Mouse (Mus musculus) embryo, embryonic 10.5 days (tissue): Measurements from ENCODE around the gene Npas3.

Experiments used
- DNase-seq: peaks from one replicate; pipeline ENCODE4 v3.0.0-alpha.2; 2015; ENCODE audit warnings: low spot score

The Npas3 gene

DNA sequence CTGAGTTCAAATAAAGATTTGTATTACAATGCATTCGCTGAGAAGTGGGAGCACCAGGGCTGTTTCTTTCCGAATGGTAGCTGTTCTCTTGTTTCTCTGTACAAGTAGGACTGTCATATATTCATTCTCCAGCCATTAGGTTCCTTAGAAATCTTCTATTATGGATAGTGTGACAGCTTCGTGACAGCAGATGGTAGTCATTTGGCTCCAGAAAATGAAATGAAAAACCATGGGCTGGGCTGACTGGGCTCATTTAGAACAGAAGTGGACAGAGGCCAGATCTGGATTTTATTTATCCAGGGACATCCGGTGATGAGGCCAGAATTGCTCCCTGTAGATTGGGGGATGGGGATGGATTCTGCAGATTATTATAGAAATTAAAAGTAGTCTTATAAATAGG lies 621.5 kb downstream of the Npas3 start:
- no peak for DNase-seq

DNA sequence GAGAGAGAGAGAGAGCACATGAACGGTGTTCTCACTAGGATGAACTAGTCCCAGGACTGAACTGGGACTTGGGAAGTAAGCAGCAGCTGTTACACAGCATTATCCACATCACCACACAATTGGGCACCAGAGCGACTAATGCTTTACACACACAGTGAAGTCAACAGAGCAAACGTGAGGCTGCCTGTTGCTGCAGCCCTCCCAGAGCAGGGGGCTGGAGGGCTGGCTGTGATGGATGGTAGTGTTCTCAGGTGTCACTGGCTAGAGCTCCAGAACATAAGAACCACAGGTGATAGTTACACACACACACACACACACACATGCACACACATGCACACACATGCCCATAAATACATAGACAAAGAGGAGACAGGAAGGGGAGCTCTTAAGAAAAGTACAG lies 626.7 kb downstream of the Npas3 start:
- DNase-seq, result peak; percentile 48

DNA sequence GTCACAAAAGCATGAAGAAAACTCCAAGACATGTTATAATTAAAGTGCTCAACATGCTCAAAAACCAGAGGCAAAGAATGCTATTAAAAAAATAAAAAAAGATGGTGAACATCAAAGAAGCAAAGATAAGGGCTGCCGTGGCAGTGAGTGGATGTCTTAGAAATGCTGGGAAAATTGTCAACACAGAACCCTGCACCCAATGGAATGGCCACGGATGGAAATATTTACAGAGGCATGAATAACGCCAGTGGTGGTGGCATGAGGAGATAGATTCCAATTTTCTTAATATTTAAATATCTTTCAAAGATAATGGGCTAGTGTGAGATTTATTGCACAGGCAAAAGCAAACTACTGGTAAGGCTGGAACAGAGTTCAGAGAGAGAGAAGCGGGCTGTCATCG lies 628.2 kb downstream of the Npas3 start:
- no peak for DNase-seq

DNA sequence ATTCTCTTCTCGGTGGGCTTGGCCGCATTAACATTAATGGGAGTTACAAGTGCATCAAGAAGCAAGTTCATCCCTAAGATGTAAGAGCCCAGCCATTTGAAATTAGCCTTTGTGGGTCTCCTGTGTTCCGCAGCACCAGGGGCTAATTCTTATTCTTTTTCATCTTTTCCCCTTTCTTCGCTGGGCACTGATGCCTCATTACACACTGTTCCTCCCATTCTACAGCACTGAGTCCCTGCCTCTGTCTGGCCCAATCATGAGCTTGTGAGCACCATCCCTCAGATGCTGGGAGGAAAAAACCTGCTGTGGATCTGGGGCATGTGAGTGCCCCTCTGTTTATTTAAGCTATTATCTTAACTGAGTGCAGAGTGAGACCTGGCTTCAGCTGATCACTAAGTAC lies 633.2 kb downstream of the Npas3 start:
- no peak for DNase-seq

DNA sequence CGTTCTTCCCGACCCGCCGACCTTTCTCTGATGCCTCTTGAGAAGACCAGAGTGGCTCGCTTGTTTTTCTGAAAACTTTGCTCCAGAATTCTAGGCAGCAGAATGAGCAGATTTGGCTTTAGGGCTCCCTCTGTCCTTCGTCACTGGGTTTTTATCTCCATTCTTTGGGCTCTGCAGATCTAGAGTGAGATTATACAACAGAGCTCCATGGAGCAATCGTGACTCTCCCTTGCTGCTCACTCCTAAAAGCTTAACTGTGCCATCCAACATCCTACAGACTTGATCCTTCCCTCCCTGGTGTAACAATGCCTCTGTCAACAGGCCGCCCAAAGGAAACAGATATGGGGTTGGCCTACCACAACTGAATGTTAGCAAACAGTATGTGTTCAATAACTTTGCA lies 634.4 kb downstream of the Npas3 start:
- no peak for DNase-seq

DNA sequence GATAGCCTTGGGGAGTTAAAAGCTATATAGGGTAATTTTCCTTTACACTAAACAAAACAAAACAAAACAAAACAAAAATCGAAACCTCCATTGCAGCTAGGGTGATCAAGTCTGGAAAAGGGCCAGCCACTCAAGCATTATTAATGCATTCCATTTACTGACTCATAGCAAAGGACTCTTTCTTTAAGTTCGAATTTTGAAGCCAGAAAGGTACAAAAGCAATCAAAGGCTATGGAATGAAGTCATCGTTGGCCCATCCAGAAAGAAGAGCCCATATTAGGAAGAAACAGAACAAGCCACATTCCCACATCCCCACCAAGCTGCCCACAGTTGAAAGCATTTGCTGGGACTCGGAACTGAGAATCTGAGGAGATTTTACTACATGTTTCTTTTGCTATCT lies 640.1 kb downstream of the Npas3 start:
- DNase-seq, result no peak

DNA sequence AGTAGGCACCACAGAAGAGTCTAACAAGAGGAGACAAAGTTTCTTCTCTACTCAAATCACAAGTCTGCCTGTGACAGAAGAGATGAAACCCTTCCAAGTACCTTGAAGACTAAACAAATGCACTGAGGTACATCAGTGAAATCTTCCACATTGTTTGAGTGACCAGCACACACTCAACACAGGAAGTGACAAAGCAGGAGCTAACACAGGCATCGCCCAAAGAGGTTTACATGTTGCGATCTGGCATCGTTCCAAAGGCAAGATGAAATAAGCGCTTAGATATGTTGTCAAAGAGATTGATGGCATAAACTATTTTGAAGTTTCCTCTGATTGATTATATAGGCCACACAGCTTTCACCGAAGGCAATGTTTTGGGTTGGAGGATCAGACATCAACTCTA lies 647.4 kb downstream of the Npas3 start:
- DNase-seq, result no peak

DNA sequence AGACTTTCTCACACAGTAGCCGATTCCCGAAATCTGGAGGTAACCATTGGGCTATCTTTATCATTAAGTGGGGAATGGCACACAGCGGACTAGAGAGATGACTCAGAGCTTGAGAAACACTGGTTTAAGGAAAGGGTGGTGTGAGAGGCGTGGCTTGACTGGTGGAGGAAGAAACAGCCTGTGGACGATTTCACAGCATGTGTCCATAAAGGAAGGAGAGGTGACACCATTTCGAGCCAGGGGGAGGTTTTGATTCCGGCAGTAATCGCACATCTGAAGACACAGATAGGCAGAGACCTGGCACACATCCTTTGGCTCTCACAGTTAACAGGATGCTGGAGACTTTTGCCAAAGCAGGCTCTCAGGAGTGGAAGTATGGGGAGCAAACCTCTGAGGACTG lies 660.3 kb downstream of the Npas3 start:
- no peak for DNase-seq

DNA sequence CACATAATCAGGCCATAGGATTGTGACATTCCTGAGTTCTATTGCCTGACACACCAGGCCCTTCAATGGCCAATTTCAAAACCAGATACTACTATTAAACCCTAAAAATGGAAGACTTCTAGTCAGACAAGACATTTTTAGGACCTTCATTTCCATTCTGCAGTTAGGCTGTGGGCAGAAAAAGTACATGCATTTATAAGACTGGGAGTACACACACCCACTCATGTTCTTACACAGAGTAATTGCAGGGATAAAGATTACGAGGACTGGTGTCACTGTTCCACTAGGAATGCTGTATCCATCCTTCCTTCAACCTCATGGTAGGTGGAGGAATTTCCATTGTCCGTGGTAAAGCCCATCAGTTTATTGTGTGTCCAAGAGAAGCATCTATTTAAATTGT lies 661.7 kb downstream of the Npas3 start:
- DNase-seq, result no peak

DNA sequence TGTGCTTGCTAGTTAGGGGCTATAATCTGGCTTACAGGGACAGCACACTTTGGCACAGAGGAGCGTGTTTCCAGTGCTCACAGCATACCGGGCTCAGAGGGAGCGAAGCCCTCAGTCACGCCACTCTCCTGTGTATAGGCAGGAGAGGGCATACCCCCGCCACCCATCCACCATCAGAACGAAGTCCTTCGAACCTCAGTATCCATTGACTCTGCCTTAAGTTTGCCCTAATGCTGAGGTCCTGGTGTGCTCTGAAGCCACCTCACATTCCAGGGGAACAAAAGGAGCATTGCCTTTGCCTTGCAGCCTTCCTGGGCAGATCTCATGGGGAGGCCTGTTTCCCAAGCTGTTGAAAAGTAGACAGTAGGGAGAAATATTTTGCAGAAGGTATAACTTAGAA lies 673.7 kb downstream of the Npas3 start:
- DNase-seq, result no peak

DNA sequence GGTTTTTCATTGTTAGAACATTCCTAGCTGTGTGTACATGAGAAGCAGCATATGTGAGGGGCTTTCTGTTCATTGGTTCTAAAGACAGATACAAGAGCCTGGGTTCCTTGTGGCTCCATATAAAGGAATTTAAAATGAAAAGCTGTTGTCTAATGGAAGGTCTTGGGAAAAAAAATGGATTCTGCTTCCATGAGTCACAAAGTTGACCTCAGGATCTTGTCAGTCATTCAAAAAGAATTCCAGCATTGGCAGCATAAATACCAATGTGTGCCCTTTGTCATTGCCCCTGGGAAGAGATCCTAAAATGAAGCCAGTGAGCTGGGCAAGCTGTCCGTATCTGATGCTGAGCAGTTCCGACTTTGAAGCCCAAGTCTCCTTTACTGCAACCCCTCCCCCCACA lies 700.3 kb downstream of the Npas3 start:
- DNase-seq, result no peak

DNA sequence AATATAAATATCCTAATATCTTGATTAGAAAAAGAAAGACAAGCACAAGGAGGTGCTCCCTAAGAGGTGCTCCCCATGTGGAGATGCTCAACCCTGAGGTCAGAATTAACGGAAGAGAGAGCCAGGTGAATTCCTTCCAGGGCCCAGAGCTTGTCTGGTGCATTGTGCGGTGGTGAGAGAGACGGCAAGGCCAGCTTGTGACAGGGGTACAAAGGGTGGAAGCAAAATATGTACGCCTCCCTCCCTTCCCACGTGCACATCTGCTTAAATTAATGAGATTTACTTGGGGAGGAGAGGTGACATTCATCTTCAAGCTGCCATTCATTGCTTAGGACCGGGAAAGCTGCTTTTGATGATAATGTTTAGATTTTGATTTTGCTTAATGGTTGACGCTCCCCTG lies 713.5 kb downstream of the Npas3 start:
- DNase-seq, result peak; percentile 37

DNA sequence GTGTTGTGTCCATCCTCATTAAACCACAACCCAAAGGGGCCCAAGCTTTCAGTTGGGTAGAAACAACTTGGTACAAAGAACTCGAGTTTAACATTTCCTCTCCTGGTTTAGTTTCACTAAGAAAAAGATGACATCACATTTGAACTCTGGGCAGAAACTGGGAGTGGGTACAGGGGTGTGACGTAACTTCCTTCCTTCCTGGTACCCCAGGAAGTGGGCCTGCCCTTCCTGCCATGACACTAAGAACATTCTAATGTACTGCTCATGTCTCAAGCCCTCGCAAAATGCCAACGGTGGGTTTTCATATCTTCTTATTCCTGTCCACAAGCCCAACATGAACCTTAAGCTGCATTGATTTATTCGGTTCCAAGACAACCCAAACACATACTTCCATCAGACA lies 715.1 kb downstream of the Npas3 start:
- DNase-seq, result no peak

DNA sequence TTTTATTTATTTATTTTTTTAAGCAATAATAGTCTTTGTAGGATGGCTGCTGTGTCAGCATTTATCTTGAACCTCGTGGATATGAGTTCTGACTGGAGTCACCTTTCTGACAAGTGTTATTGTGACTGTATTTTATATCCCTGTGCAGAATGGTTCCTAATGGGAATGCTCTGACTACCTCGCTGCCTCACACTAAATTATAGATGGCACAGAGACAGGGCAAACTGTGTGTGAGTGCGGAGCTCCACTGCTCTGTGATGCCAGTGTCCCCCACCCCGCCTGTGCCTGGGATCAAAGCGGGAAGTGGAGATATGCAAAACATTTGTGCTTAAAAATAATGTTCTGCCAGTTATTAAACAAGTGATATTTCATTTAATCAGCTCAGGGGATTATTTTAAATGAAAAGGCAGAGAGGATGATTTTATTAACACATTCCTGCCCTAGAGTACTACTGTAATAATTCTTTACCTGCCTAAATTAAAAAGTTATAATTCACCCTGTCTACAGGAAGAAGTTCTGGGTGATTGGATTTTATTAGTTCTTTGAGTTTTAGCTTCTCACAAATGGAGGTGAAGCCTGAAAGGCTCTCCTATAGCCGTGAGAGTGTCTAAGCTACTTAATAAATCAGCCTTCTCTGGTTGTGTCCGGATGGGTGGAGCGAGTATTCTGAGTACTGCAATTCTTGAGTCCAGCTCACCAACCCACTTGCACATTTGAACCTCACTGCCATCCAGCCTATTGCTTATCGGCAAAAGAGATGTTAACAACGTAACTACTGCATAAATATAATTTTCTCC lies 721.1 kb downstream of the Npas3 start:
- DNase-seq, result no peak

DNA sequence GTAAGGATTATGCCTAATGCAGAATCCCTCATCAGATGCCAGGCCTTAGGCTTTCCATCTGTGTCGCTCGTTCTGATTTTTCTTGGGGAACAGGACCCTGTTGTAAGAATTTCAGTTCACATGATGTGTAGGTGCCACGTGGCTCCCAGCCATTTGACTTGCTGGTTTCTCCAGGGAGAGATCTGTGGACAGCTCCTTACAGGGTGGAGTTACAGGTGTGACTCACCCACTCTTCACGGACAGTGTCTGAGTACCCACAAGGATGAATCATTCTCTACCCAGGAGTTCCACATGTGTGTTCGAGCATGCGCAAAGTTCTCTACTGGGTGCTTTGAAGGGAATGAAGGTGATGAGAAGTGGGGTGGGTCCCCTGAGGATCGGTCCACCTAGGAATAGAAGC lies 722.2 kb downstream of the Npas3 start:
- DNase-seq, result no peak

DNA sequence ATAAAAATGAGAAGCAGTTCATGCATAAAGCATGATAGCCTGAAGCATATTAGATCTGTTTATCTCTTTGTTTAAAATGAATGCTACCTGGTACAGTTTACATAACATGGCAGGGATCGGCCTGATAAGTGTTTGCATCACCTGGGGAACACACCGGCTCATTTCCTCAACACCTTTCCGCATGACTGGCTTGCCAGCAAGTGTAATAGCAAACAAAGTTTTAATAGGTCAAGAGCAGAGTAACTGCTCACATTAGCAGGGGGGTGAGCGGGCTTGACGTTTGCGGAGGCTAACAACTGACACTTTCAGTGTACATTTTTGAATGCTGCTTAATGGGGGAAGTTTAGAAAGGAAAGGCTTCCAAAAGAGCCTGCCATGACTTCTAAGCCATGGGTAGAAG lies 724.9 kb downstream of the Npas3 start:
- DNase-seq, result no peak

DNA sequence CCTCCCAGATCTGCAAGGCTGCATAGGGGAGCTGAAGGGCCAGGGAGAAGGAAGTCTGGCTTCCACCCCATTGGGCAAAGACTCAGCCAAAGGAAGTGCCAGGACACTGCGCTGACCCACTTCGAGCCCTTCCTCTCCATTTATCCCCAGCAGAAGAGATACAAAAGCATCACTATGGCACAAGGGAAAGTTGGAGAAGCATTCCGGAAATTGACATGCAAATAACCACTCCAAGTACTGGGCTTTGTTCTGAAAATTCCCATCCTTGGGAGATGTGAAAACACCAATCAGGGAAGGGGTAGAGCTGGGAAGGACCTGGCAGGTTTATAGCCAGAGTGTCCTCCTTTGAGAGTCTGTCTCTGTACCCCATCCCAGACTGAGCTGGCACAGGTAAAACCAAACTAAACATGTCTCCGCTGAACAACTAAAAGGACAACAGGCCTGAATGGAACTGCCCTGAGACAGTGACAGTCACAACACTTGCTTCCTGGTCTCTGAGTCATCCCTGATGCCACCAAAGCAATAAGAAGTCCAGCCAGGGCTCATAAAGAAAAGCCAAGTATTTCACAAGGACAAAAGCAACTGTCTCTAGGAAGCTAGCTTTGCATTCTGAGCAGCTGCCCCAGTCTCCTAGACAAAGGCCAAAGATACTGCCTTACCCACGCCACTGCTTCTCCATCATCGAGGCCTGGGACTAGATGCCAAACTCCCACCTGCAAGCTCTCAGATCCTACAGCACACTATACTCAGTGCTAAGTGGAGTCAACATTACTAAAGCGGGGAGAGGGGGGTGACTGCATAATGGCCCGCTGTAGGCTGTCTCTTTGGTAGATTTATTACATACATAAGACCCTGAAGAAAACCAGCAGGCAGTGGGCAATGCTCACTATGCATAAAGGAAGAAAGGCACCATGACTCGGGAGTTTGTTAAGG lies 733.4 kb downstream of the Npas3 start:
- no peak for DNase-seq

DNA sequence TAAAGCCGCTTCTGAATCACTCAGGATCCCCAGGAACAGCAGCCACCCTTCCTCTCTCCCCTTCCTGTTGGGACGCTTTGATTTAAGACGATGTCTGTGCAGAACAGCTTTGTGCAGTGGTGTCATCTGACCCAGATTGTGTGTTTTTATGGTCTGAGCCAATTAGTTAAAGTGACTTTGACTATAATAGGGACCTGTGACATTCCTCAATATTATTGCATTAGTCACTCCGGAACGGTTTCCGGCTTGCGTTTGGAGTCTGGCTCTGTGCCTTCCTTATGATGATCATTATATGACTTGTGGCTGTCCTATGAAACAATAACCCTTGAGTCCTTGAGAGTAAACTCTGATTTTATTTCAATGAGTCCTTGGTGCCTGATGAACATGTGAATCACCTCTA lies 735.5 kb downstream of the Npas3 start:
- no peak for DNase-seq

DNA sequence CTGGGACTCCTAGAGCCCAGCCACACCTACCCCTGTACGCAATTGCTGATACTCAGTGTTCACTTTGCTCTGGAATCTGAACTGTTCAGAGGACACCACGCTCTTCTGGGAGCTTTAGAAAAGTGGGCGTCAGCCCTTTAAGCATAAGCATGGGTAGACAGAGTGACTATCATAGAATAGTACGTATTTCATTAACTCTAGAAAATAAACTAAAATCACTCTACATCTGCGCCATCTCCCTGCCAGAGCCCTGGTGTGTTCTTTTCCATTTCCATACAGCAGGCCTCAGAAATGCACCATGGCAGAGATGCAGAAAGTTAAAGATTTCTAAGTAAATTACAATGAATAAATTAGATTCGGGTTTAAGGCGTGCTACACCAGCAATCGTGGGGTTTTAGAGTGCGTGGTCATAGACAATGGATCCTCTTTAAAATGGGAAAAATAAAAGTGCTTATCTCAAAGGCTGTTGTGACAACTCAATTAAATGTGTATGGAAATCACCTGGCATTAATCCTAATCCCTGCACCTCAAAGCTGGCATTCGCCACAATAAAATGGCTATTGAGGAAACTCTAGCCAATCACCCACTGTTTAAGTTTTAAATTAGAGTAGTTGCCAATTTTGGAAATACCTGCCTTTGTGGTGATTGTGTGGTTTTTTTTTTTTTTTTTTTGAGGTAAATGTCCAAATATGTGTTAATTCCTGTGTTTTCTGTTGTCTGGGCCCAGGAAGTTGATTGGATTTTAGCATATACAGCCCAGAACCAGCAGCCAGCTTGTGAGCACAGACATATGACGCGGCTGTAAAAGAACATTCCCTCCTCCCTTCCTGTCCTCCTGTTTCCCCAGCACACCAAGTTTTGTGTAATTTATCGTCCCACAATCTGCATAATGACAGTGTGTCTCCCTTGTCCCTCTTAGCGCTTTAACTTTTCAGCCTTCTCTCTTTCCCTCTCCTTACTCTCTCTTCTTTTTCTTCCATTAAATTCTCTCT lies 737.7 kb downstream of the Npas3 start:
- DNase-seq, result no peak

DNA sequence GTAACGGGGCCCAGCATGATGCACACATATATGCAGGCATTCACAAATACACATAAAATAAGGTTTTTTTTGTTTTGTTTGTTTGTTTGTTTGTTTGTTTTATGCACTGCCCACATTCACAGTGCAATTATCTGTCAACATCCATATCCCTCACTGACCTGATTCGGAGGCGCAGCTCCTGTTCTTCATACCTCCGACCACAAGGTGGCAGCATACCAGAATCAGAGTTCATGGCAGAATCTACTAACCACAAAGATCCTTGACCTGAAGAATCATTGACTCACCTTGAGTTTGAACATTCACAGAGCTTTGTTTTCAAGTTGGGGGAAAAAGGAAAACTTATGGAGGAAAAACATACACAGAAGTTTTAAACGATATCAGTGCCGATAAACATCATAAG lies 743.9 kb downstream of the Npas3 start:
- DNase-seq, result no peak

DNA sequence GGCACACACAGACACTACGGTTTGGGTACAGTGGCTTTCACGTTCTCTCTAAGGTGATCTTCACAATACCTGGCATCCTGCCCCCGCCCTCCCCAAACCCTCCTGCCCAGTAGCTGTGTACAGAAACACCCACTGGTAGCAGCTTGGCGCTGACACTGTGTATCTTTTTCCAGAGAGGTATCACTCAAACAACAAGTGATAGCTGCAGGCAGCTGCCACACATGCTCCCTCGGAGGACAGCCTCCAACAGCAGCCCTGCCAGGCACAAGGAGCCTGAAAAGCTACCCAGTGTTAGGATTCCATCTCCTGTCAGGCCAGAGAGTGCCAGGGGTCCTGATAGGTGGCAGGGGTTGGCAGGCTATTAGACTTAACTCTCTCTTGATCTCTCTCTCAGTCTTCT lies 747.2 kb downstream of the Npas3 start:
- no peak for DNase-seq

DNA sequence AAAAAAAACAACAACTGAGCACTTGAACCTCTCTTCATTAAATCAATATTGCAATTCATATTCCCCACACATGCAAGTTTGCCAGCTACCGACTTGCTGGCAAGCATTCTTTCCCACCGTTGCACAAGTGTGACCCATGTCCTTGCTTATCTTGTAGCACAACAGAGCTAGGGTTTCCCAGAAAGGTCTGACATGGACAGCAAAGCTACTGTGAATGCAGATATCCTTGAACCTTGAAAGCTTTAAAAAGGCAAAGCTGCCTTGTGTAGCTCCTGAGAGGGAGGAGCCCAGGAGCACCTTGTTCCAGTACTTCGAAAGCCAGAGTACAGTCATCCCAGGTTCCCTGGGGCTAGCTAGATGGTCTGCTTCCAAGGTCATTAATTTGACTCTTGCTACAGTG lies 748.7 kb downstream of the Npas3 start:
- DNase-seq, result no peak
